Mouse (Mus musculus): ENCODE measurements around the gene Kidins220. TPM values are rescaled to one million over a fixed set of nuclear protein-coding genes. Genes with fewer than 3 reads are reported as not detected.

Gene Kidins220
- polyA plus RNA-seq (2016; fragmentation: Nextera tagmentation; extraction: Ambion mirVana) = 85.2 and 96.4 TPM in 2 replicates

DNA sequence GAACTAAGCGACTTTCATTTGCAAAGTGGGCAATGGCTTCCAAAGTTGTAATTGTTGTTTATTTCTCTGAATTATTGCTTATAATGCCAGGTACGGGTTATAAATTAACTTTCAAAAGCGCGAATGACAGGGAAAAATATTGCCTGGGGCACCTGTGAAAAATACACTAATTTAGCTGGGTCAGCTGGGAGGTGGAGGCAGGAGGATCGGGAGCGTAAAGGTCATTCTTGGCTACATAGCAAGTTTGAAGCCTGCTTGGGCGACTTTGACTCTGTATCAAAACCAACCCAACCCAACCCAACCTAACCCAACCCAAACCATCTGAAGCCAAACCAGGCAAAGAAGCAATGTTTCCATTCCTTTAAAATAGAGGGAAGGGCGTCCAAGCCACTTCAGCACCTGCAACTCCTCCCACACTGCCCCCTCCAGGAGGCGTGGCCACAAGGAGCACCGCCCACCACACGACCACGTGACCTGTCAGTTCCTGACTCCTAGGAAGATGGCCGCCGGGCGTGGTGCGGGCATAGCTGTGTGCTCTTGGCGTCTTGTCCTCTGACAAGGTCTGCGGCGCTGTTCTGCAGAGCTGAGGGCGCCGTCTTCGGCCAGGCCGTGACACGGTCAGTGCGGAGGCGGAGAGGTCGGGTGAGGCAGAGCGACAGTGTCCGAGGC lies at the start of gene Kidins220:
Gene Kidins220, plus strand, starts transcription at position 480 of the 669 bp plus-strand sequence.
- H3K27me3 ChIP-seq (replicated peaks) = no peaks in the 10 kb centered on the region
- peak within 1 kb of the TSS; percentile 81 for H3K4me3 ChIP-seq
- WGBS = 16% methylated on average over 27 of the region's 29 CpGs
- H3K9ac ChIP-seq = peak within 1 kb of the TSS; percentile 69
- H3K9me3 ChIP-seq = no peaks in the 10 kb centered on the region
- peak within 1 kb of the TSS; percentile 82 for H3K27ac ChIP-seq
- ATAC-seq (ENCODE audit: low FRiP score, low read depth) = peak; percentile 93
- peaks cover 7% of the 10 kb centered on the region; the same call in 1 of the 2 replicates for H3K4me1 ChIP-seq
- peak within 1 kb of the TSS; percentile 58 for H3K4me2 ChIP-seq (replicated peaks)
- H3K36me3 ChIP-seq = no peaks in the 10 kb centered on the region

DNA sequence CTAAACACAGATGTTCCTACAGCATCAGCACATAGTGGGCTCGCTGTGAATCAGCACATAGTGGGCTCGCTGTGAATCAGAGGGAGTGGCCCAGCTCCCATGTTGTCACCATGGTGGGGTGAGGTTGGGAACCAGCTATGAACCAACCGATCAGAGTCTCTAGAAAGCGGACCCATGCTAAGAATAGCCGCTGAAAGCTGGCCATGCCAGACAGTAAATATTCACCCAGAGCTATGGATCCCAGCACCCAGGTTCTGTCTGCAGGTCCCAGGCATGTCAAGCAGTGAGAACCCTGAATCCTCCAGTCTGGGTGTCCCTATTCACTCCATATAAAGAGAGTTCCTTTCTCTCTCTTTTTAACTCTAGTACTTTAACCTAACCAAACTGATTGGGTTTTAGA lies 49.4 kb upstream of the Kidins220 start:
- H3K36me3 ChIP-seq = 0 out of 2 replicates have a peak, but pooled peaks cover 3% of the 10 kb centered on the region

DNA sequence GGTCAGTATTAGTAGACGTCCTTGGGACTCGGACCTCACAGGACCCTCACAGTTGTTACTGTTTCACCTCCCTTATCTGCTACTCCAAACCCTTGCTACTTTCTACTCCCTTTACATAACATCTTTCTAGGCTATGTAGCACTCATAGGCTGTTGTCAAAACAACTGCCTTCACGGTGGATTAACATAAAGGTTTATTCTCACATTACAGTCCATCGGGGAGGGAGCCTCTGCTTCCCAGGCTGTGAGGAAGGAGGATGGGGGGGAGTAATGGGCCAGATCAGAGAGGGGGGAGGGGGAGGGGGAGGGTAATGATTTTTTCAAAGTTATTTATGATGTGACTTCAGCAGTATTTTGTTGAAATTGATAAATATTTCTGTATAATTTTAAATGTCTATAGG lies 49.0 kb upstream of the Kidins220 start:
- H3K9ac ChIP-seq = no peak overlapping the region
- 52% methylated on average over 4 of the region's 4 CpGs for WGBS
- no peak for ATAC-seq (ENCODE audit: low FRiP score, low read depth)

More for the DNA sequence above, 49.4 kb upstream of the Kidins220 start:
- peaks cover 14% of the 10 kb centered on the region; the same call in 1 of the 2 replicates for H3K4me1 ChIP-seq
- no peaks in the 10 kb centered on the region for H3K9me3 ChIP-seq
- no peaks in the 10 kb centered on the region for H3K27me3 ChIP-seq (replicated peaks)
- H3K27ac ChIP-seq = no peak overlapping the region
- no peak overlapping the region for H3K4me3 ChIP-seq
- 89% methylated on average over 5 of the region's 5 CpGs for WGBS
- no peak overlapping the region for H3K9ac ChIP-seq
- no peak for ATAC-seq (ENCODE audit: low FRiP score, low read depth)
- H3K4me2 ChIP-seq (replicated peaks) = no peak overlapping the region

DNA sequence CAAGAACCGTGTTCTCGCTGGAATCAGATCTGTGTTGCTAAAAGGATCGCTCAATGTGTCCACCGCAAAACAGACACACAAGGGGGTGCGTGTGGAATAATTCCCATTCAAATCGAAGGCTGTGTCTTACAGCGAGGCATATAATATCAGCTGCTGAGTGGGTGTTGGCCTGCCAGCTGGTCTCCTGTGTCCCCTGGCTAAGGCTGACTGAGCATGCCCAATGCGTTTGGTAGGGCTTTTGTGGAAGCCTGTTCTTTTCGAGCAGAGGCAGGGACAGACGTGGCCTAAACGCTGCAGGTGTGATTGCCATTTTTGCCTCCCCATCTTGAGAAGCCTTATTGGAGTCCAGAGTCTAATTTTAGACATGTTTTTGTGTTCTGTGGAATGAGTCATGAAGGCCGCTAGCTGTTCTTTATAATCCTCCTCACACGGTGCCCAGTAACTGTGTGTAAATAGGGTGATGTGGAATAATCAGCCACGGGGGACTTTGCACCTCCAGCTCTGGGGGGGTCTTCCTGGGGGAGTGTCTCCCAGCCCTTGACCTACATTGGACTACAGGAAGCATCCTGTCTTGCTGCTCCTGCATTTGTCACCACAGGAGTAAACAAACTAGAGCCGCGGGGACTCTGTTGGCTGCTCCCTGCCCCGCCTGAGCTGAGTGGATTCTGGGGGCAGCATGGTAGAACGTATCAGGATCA lies 46.5 kb upstream of the Kidins220 start:
- Histone ChIP-seq H3K4me2 (replicated peaks) (no peak overlapping the region), H3K27ac (peak overlapping the region; percentile 54; the same call in 1 of the 2 replicates), H3K9me3 (no peaks in the 10 kb centered on the region), H3K4me3 (no peak overlapping the region), H3K9ac (no peak overlapping the region), H3K27me3 (replicated peaks) (no peaks in the 10 kb centered on the region), H3K36me3 (0 out of 2 replicates have a peak, but pooled peaks cover 3% of the 10 kb centered on the region), H3K4me1 (peaks cover 14% of the 10 kb centered on the region; the same call in 1 of the 2 replicates)
- peak; percentile 61 for ATAC-seq (ENCODE audit: low FRiP score, low read depth)
- WGBS = 71% methylated on average over 18 of the region's 18 CpGs

More for the DNA sequence above, 49.0 kb upstream of the Kidins220 start:
- no peaks in the 10 kb centered on the region for H3K27me3 ChIP-seq (replicated peaks)
- no peak overlapping the region for H3K27ac ChIP-seq
- peaks cover 14% of the 10 kb centered on the region; the same call in 1 of the 2 replicates for H3K4me1 ChIP-seq
- no peak overlapping the region for H3K4me2 ChIP-seq (replicated peaks)
- H3K36me3 ChIP-seq = 0 out of 2 replicates have a peak, but pooled peaks cover 3% of the 10 kb centered on the region
- no peaks in the 10 kb centered on the region for H3K9me3 ChIP-seq
- H3K4me3 ChIP-seq = no peak overlapping the region

DNA sequence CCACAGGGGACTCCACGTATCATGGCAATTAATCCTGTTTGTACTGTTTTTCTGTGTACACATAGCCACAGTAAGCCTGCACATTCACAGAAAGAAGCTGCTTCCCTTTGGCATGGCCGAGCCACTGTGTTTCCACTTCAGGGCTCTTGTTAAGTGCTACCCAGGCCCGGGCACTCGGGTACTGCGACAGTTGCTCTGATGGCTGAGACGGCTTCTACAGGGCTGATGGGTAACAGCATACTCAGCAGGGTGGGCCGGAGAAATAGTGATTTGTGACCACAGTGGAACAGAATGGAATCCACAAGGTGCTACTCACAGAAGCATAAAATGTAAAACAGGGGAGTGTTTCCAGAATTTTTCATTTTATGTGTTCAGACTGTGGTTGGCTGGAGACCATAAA lies 45.7 kb upstream of the Kidins220 start:
- no peak overlapping the region for H3K4me2 ChIP-seq (replicated peaks)
- peaks cover 14% of the 10 kb centered on the region for H3K4me1 ChIP-seq
- 69% methylated on average over 7 of the region's 7 CpGs for WGBS
- H3K36me3 ChIP-seq = 0 out of 2 replicates have a peak, but pooled peaks cover 3% of the 10 kb centered on the region
- H3K27me3 ChIP-seq (replicated peaks) = no peaks in the 10 kb centered on the region
- no peak overlapping the region for H3K4me3 ChIP-seq
- no peaks in the 10 kb centered on the region for H3K9me3 ChIP-seq
- no peak; the same call in 1 of the 2 replicates for ATAC-seq (ENCODE audit: low FRiP score, low read depth)
- H3K27ac ChIP-seq = peak overlapping the region; percentile 54; the same call in 1 of the 2 replicates
- H3K9ac ChIP-seq = no peak overlapping the region

DNA sequence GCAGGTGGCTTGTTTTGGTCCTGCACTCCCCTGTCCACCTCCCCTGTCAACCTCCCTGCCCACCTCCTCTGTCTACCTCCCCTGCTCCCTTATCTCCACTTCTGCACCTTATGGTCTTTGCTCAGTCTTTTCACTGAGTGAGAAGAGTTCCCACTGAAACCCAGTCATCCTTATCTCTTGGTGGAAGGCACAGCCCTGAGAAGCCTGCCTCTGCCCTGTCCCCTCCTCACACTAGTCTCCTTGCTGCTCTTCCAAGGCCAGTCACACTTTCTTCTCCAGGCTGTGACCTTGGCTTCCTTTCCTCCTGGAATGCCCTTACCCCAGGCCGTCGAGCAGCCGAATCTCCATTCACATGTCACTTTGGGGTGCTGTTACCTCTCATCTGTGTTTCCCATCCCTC lies 44.0 kb upstream of the Kidins220 start:
- Histone ChIP-seq H3K27me3 (replicated peaks) (no peaks in the 10 kb centered on the region), H3K4me1 (peaks cover 14% of the 10 kb centered on the region), H3K4me3 (no peak overlapping the region), H3K27ac (no peak overlapping the region), H3K36me3 (peaks cover 5% of the 10 kb centered on the region; the same call in 1 of the 2 replicates), H3K9ac (no peak overlapping the region), H3K4me2 (replicated peaks) (no peak overlapping the region), H3K9me3 (no peaks in the 10 kb centered on the region)
- WGBS = 85% methylated on average over 3 of the region's 3 CpGs
- ATAC-seq (ENCODE audit: low FRiP score, low read depth) = no peak

DNA sequence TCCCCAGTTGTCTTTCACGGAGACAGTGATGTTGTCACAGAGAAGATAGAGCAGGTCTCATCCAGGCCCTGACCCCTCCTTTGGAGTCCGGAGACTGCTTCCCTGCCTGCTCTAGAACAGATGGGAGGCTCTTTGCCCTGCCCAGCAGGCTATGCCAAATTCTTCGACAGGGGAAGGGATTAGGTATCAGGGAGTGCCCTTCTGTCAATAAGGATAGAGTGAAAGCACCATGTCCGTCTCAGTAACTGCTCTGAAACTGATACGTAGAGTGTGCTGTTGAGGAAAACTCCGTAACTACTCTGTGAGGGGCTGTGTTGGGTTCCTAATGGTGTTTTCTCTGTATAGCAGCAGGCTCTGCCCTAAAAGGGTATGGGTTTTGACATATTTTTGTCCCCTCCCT lies 42.6 kb upstream of the Kidins220 start:
- peaks cover 9% of the 10 kb centered on the region; the same call in 1 of the 2 replicates for H3K36me3 ChIP-seq
- no peaks in the 10 kb centered on the region for H3K9me3 ChIP-seq
- H3K4me2 ChIP-seq (replicated peaks) = no peak overlapping the region
- H3K27ac ChIP-seq = no peak overlapping the region
- H3K4me1 ChIP-seq = peaks cover 14% of the 10 kb centered on the region
- no peaks in the 10 kb centered on the region for H3K27me3 ChIP-seq (replicated peaks)
- ATAC-seq (ENCODE audit: low FRiP score, low read depth) = no peak
- H3K4me3 ChIP-seq = no peak overlapping the region
- H3K9ac ChIP-seq = no peak overlapping the region
- WGBS = 76% methylated on average over 6 of the region's 6 CpGs

DNA sequence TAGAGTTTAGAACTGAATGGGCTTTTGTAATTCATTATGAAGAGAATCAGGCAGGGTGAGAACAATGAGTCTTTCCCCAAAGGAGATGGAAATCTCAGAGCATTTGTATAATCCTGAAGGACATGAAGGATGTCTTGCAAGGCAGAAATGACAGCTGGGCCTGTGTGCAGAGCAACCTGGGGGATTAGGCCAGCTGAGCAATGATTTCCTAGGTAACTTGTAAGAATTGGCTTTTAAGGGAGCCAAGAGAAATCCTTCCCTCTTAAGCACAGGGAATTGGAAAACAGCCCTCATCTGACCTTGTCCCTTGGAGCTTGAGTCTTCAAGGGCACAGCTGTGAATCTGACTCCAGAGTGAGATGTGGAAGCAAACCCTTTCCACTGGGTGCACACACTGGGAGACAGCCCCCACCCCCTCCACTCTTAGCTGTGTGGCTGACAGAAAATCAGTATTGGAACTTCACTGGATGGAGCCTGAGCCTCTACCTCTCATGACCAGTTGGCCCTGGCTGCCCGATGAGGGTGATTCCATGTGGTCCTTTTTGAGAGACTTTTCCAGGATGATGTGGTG lies 41.4 kb upstream of the Kidins220 start:
- H3K27ac ChIP-seq = no peak overlapping the region
- no peaks in the 10 kb centered on the region for H3K9me3 ChIP-seq
- peaks cover 10% of the 10 kb centered on the region for H3K4me1 ChIP-seq
- 97% methylated on average over 1 of the region's 1 CpGs for WGBS
- ATAC-seq (ENCODE audit: low FRiP score, low read depth) = no peak
- H3K36me3 ChIP-seq = peaks cover 9% of the 10 kb centered on the region; the same call in 1 of the 2 replicates
- no peak overlapping the region for H3K4me3 ChIP-seq
- H3K27me3 ChIP-seq (replicated peaks) = no peaks in the 10 kb centered on the region
- no peak overlapping the region for H3K9ac ChIP-seq
- H3K4me2 ChIP-seq (replicated peaks) = no peak overlapping the region

DNA sequence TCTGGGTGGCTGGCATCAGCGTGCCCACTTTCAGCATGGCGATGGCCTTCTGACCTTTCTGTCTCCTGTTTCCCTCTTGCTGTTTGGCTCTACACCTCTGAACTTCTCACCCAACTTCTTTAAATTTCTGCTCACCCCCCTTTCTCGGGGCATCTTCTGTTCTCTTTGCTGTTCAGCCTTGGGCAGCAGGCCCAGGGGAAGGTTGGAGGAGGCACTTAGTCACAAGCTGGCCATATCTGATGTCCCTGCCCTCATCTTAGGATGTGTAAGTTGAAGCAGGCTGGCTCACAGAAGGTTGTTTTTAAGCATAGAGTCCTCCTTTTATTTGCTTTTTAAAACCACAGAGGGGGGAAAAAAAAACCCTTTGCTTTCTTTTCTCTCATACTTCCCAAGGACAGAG lies 40.7 kb upstream of the Kidins220 start:
- Histone ChIP-seq H3K9me3 (no peaks in the 10 kb centered on the region), H3K36me3 (peaks cover 9% of the 10 kb centered on the region; the same call in 1 of the 2 replicates), H3K27me3 (replicated peaks) (no peaks in the 10 kb centered on the region), H3K4me1 (peaks cover 3% of the 10 kb centered on the region), H3K4me2 (replicated peaks) (no peak overlapping the region), H3K27ac (no peak overlapping the region), H3K4me3 (no peak overlapping the region), H3K9ac (no peak overlapping the region)
- no peak for ATAC-seq (ENCODE audit: low FRiP score, low read depth)
- 93% methylated on average over 3 of the region's 3 CpGs for WGBS

DNA sequence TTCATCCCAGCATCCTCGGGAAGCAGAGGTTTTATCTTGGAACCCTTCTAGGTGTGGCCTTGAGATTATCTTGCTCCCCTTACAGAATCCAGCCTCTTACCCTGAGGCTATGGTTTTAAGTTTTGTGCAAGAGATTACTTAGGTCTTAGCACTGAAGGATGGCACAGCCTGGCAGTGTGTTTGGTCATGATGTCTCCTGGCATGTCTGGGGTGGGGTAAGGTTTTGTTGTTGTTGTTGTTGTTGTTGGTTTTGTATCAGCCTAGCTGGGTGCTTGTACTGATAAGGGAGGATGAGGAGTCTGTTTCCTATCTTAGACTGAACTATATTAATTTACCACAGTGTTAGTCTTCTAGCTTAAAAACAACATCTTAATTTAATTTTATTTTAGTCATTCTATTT lies 38.4 kb upstream of the Kidins220 start:
- Histone ChIP-seq H3K4me3 (no peak overlapping the region), H3K9ac (no peak overlapping the region), H3K4me1 (no peaks in the 10 kb centered on the region; the same call in none of the 2 replicates), H3K4me2 (replicated peaks) (no peak overlapping the region), H3K27ac (no peak overlapping the region), H3K36me3 (peaks cover 19% of the 10 kb centered on the region), H3K9me3 (no peaks in the 10 kb centered on the region), H3K27me3 (replicated peaks) (no peaks in the 10 kb centered on the region)
- ATAC-seq (ENCODE audit: low FRiP score, low read depth) = no peak
- 90% methylated on average over 1 of the region's 1 CpGs for WGBS

DNA sequence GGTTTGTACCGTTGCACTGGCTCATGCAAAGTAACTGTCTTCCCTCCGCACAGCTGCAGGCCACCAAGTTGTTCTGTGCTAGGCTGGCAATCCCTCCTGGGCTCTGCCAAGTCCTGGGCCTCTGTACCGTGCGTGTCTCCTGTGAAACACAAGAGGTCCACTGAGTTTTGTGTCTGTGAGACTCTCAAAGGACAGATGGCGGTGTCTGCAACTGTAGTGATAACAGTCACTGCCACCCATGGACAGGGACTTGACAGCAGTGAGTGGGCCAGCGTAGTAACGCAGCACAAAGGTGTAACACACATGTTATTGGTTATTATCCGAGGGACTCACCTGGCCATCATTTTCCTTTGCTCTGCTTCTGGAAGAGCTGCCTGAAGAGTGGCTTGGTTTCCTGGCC lies 35.4 kb upstream of the Kidins220 start:
- WGBS = 91% methylated on average over 8 of the region's 8 CpGs
- no peaks in the 10 kb centered on the region for H3K4me1 ChIP-seq
- H3K4me2 ChIP-seq (replicated peaks) = no peak overlapping the region
- H3K27me3 ChIP-seq (replicated peaks) = no peaks in the 10 kb centered on the region
- peaks cover 35% of the 10 kb centered on the region for H3K36me3 ChIP-seq
- no peak for ATAC-seq (ENCODE audit: low FRiP score, low read depth)
- no peak overlapping the region for H3K27ac ChIP-seq
- no peaks in the 10 kb centered on the region for H3K9me3 ChIP-seq
- H3K4me3 ChIP-seq = no peak overlapping the region
- H3K9ac ChIP-seq = no peak overlapping the region

All from neural tube, embryonic 12.5 days (tissue).